Mouse (Mus musculus) gastrocnemius, adult 2 months (tissue): ENCODE measurements at regions not wholly inside any gene's neighbourhood (a gene's known extent, or its start where the extent isn't known, plus 50 kb on each side); places are given as distances from the start of the nearest gene placed in this dataset.

ENCODE experiments used
- DNase-seq: peaks from one replicate; pipeline ENCODE4 v3.0.0; 2022
- H3K27ac ChIP-seq: fragments of 200-600 bp; 2 replicates; pipeline ENCODE4 v1.8.1; 2022; ENCODE audit warnings: mild to moderate bottlenecking
- H3K4me3 ChIP-seq: fragments of 200-600 bp; 2 replicates; pipeline ENCODE4 v1.8.1; 2022; ENCODE audit warnings: mild to moderate bottlenecking, moderate library complexity
- CTCF ChIP-seq: fragments of 200-600 bp; IDR thresholded peaks from 2 replicates; pipeline ENCODE4 v1.8.1; 2022; ENCODE audit warnings: antibody characterized with exemption, mild to moderate bottlenecking, moderate library complexity
- intact Hi-C: fragments of 180-260 bp; cut with DNase I; formaldehyde crosslinking; loops from one replicate; pipeline ENCODE4 v1.15.1; 2025

DNA sequence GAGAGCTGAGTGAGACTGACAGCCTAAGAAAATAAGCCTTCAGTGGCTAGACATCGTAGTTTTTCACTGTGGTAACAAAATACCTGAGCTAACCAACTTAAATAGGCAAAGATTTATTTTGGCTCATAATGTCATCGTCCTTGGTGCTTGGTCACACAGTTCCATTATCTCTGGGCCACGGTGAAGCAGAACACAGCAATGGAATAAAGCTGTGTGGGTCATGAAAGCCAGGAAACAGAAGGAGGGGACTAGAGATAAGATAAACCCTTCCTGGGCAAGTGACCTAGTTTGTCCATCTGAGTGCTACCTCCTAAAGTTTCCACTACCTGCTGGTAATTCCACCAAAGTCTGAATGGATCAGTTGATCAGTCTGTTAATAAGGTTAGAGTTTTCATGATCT, 134.8 kb upstream of the Gm5129 start:
- TF ChIP-seq CTCF, result no peak
- Histone ChIP-seq H3K4me3 (no peak overlapping the region), H3K27ac (no peak overlapping the region)
- intact Hi-C loops, result no loop called here
- no peak for DNase-seq

DNA sequence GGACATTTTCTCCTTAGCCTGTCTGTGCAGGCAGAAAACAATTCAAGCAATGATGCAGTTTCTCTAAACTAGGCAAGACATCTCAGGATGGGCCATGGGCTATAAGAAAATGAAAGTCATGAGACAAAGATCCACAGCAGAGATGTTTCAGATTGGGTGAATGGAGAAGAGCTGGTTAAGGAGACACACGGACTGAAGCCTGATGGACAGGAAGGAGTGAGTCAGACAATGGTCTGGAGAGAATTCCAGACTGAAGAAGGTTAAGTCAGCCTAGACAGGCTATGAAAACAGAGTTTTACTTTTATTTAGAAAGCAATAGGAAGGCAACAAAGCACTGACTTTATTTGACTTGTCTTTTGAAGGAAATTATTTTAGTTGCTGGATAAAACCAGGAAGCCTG, 137.5 kb upstream of the Il6 start:
- no peak overlapping the region for H3K4me3 ChIP-seq
- intact Hi-C loops, result no loop called here
- no peak for TF ChIP-seq CTCF
- no peak for DNase-seq
- H3K27ac ChIP-seq, result no peak overlapping the region

- Histone ChIP-seq H3K4me3 (no peak overlapping the region), H3K27ac (no peak overlapping the region)
- intact Hi-C loops, result no loop called here
- DNase-seq, result peak; percentile 30
- no peak for TF ChIP-seq CTCF
These were observed 125.6 kb upstream of the Il6 start for GRCm38 (mm10) chr5:29887267-29887841.

DNA sequence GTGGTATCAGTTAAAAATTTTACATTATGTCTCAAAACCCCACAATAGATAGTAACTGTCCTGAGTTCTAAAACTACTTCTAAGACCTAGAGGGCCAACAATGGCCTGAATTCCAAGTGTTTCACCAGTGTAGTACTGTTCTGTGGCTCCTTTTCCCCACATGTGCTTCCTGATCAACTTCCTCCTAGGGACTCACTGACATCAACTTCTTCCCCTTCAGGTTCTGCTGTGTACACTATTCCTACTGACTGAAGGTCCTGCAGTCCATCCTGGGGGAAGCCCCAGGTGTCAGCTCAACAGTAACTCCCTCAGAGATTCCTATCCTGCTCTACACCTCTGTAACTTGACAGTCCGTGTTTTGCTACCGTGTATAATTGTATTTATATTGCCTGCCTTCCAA, 120.6 kb upstream of the Il6 start:
- no peak for DNase-seq
- no peak for TF ChIP-seq CTCF
- intact Hi-C loops, result no loop called here
- no peak overlapping the region for H3K27ac ChIP-seq
- no peak overlapping the region for H3K4me3 ChIP-seq

GRCm38 (mm10) chr5:29892861-29893260, 120.1 kb upstream of the Il6 start:
- H3K27ac ChIP-seq, result no peak overlapping the region
- intact Hi-C loops, result no loop called here
- no peak overlapping the region for H3K4me3 ChIP-seq
- no peak for TF ChIP-seq CTCF
- DNase-seq, result no peak

DNA sequence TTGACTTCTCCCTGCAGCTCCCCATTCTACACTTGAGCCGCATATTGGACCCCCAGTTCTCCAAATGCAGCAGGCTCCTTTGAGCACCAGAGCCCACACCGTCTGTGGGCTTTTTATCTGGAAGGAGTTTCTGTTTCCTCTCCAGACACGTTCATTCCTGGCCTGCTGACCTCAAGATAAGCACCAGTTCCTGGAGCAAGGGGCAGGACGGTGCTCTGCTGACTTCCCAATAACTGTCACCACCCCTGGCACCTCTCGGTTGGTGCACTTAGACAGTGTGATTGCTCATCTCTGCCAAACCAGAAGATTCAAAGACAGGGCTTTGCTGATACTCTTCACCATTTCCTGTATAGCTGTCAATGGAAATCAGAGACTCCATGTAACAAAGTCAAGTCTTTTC, 119.1 kb upstream of the Il6 start:
- TF ChIP-seq CTCF, result no peak
- Histone ChIP-seq H3K4me3 (no peak overlapping the region), H3K27ac (peak overlapping the region; percentile 46)
- DNase-seq, result no peak
- intact Hi-C loops, result no loop called here

- intact Hi-C loops, result no loop called here
- Histone ChIP-seq H3K27ac (peak overlapping the region; percentile 71), H3K4me3 (0 out of 2 replicates have a peak overlapping the region, but pooled peaks have one; percentile 15)
- TF ChIP-seq CTCF, result no peak
- DNase-seq, result peak; percentile 44
These were observed 118.0 kb upstream of the Il6 start for GRCm38 (mm10) chr5:29894606-29895595.

- no peak for TF ChIP-seq CTCF
- no peak for DNase-seq
- Histone ChIP-seq H3K27ac (no peak overlapping the region), H3K4me3 (no peak overlapping the region)
- intact Hi-C loops, result no loop called here
These were observed 115.3 kb upstream of the Il6 start for GRCm38 (mm10) chr5:29897617-29898016.

- TF ChIP-seq CTCF, result no peak
- intact Hi-C loops, result no loop called here
- no peak for DNase-seq
- no peak overlapping the region for H3K27ac ChIP-seq
- no peak overlapping the region for H3K4me3 ChIP-seq
These were observed 111.2 kb upstream of the Il6 start for GRCm38 (mm10) chr5:29901716-29902115.

DNA sequence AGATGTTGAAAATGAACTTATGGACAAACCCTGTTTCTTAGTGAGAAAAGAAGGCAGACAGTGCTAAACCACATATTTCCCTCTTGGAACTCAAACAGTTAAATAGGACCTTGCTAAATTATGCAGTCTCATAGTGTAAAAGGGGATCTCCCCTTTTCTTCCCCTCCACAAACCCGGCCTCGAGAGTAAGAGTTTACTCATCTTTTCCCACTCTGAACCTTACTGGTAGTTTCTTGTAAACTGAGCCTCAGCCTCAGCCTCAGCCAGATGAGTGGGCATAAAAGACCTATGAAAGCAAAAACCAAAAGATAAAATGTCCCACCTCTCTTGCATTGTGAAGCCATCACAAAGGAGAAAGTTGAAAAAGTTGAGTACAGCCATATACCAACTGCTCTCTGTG, 92.6 kb upstream of the Il6 start:
- DNase-seq, result no peak
- no peak overlapping the region for H3K27ac ChIP-seq
- TF ChIP-seq CTCF, result no peak
- intact Hi-C loops, result no loop called here
- H3K4me3 ChIP-seq, result no peak overlapping the region

DNA sequence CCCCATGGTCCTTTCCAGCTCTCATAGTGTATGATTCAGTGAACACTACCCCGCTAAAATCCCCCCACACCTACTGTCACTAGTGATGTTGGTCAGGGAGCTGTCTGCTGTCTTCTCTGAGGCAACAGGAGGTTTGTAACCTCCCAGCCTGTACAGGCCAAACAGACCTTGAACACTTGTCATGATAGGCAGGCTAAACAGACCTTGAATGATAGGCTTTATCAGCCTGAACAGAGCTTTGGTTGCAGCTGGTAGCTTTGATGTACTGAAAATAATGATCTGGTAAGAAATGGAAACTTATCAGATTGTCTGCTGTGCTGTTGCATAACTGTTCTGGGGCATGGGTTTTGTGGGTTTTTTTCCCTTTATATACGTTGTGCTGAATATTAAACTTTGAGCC, 87.4 kb upstream of the Il6 start:
- intact Hi-C loops, result no loop called here
- Histone ChIP-seq H3K4me3 (no peak overlapping the region), H3K27ac (no peak overlapping the region)
- DNase-seq, result no peak
- no peak for TF ChIP-seq CTCF

- H3K27ac ChIP-seq, result no peak overlapping the region
- DNase-seq, result no peak
- TF ChIP-seq CTCF, result no peak
- no peak overlapping the region for H3K4me3 ChIP-seq
- intact Hi-C loops, result no loop called here
These were observed 85.3 kb upstream of the Il6 start for GRCm38 (mm10) chr5:29927594-29927993.

- DNase-seq, result no peak
- intact Hi-C loops, result no loop called here
- Histone ChIP-seq H3K4me3 (no peak overlapping the region), H3K27ac (no peak overlapping the region)
- TF ChIP-seq CTCF, result no peak
These were observed 83.5 kb upstream of the Il6 start for GRCm38 (mm10) chr5:29929381-29929780.
